Mouse (Mus musculus) C2C12 (cell line): ENCODE data around the gene Nova2.

Experiments used
- CTCF ChIP-seq: IDR thresholded peaks from one replicate; pipeline ENCODE4 v1.5.1; 2011; ENCODE audit not compliant: control insufficient read depth, insufficient read depth, insufficient read length
- MAX ChIP-seq: IDR thresholded peaks from one replicate; pipeline ENCODE4 v1.6.1; 2011; ENCODE audit warnings: mild to moderate bottlenecking, control low read depth
- MYOD1 ChIP-seq: IDR thresholded peaks from one replicate; pipeline ENCODE4 v1.6.1; 2011; ENCODE audit warnings: low read depth; ENCODE audit not compliant: control insufficient read depth, insufficient read length
- USF1 ChIP-seq: IDR thresholded peaks from one replicate; pipeline ENCODE4 v1.6.1; 2011; ENCODE audit warnings: low read depth, mild to moderate bottlenecking, control low read depth, moderate library complexity

- no peak for TF ChIP-seq USF1
- TF ChIP-seq MAX: no peak
- no peak for TF ChIP-seq CTCF
- no peak for TF ChIP-seq MYOD1
Measured at GRCm38 (mm10) chr7:18878691-18879090, 47.0 kb upstream of the Nova2 start.
